Mouse (Mus musculus) intestine, embryonic 16.5 days (tissue): Measurements from ENCODE around the gene Nfia. TPM values are rescaled to one million over a fixed set of nuclear protein-coding genes. Genes with fewer than 3 reads are reported as not detected.

Experiments used
- ATAC-seq: fragments of 200-750 bp; cut with Nextera tagmentation; 2 replicates; pipeline ENCODE4 v1.8.0; 2017; ENCODE audit warnings: moderate TSS enrichment, moderate library complexity
- H3K27ac ChIP-seq: fragments of 300-500 bp; sonication (generic); 2 replicates; pipeline ENCODE4 v1.5.1; 2014; ENCODE audit warnings: mild to moderate bottlenecking, low read length
- H3K27me3 ChIP-seq: fragments of 300-500 bp; sonication (generic); replicated peaks from 2 replicates; pipeline ENCODE4 v1.6.1; 2014; ENCODE audit warnings: low read length, control low read depth, mixed read lengths; ENCODE audit not compliant: control insufficient read depth, insufficient read depth
- H3K36me3 ChIP-seq: fragments of 300-500 bp; sonication (generic); 2 replicates; pipeline ENCODE4 v1.6.1; 2014; ENCODE audit warnings: low read length, control low read depth; ENCODE audit not compliant: control insufficient read depth, insufficient read depth
- H3K4me1 ChIP-seq: fragments of 300-500 bp; sonication (generic); 2 replicates; pipeline ENCODE4 v1.6.1; 2014; ENCODE audit warnings: low read length, control low read depth, mixed read lengths; ENCODE audit not compliant: control insufficient read depth, insufficient read depth
- H3K4me2 ChIP-seq: fragments of 300-500 bp; sonication (generic); 2 replicates; pipeline ENCODE4 v1.6.1; 2014; ENCODE audit warnings: low read depth, low read length, control low read depth
- H3K4me3 ChIP-seq: fragments of 300-500 bp; sonication (generic); 2 replicates; pipeline ENCODE4 v1.5.1; 2014; ENCODE audit warnings: mild to moderate bottlenecking, low read length
- H3K9ac ChIP-seq: fragments of 300-500 bp; sonication (generic); 2 replicates; pipeline ENCODE4 v1.6.1; 2014; ENCODE audit warnings: low read depth, low read length
- H3K9me3 ChIP-seq: fragments of 300-500 bp; sonication (generic); 2 replicates; pipeline ENCODE4 v1.6.1; 2016; ENCODE audit warnings: low read length, control low read depth; ENCODE audit not compliant: control insufficient read depth
- WGBS: fragments of 180-500 bp; shearing (Covaris S2); extraction: QIAGEN DNeasy Blood & Tissue Kit; methylation state at CpG from one replicate; pipeline ENCODE4 v1.1.7; 2014; 5-methylcytosine and 5-hydroxymethylcytosine counted together
- polyA plus RNA-seq: library from polyadenylated mRNA; unstranded; fragments of >200 nt; fragmentation: Nextera tagmentation; extraction: Ambion mirVana; gene quantifications from 2 replicates; pipeline ENCODE4 v1.2.1, GENCODE M21; 2015

Nfia gene
- polyA plus RNA-seq, 1 experiment from 2014 or later, result 24.0 TPM

DNA sequence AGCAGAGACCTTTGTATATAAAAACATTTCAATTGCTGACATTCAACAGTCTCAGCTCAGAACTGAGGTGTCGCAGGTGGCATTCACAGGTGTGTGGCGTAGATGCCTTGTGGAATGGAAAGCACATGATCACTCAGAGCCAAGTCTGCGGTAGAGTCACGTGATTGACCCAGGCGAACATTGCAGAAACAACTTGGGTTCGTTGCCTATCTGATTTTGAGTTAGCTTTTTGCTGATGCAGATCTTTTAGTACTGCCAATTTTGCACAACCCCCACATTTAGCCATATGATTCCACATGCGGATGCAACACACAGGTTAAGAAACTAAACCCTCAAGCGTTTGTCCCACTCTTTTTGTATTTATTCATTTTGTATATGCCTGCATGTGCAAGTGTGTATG is 272.1 kb downstream of the Nfia start:
- no peak for ATAC-seq
- Histone ChIP-seq H3K9me3 (no peaks in the 10 kb centered on the region), H3K4me3 (no peak overlapping the region), H3K4me1 (no peaks in the 10 kb centered on the region), H3K9ac (no peak overlapping the region), H3K27ac (no peak overlapping the region), H3K36me3 (no peaks in the 10 kb centered on the region), H3K27me3 (no peaks in the 10 kb centered on the region), H3K4me2 (no peak overlapping the region)
- WGBS, result 87% methylated on average over 8 of the region's 8 CpGs

DNA sequence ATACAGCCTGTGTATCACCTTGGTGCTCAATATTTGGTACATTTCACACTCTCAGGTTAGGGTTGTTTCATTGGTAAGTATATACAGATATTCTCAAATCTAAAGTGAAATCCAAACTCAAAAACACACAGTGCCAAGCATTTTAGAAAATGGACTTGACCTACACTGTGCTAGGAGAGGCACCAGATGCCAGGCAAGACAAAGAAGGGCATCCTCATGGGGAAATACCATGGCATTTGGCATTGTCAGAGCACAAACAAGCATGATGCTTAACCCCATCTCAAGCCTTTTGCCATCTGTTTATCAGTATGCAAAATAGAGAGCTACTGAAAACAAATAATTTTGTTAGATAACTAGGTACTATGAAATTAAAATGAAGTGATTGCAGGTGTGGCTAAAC is 274.8 kb downstream of the Nfia start:
- ATAC-seq, result no peak

DNA sequence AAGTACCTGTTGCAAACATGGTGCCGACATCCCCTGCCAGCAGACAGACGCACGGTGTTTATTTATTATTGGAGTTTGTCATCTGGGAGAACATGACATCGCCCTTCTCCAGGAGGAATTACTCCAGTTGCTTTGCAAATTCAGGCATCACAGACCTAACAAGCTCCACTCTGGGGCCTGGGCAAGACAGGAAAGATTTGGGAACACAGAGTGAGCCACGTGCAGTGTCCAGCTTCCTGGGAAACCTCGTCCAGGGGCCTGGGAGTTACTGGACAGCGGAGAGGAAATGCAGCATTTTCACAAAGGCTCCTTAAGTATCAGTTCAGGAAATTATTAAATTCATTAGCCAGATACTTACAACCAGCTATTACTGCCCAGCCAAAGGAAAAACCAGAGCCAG is 277.1 kb downstream of the Nfia start:
- Histone ChIP-seq H3K4me1 (no peaks in the 10 kb centered on the region), H3K4me3 (no peak overlapping the region), H3K27ac (no peak overlapping the region), H3K9ac (no peak overlapping the region), H3K4me2 (no peak overlapping the region), H3K9me3 (no peaks in the 10 kb centered on the region), H3K27me3 (no peaks in the 10 kb centered on the region), H3K36me3 (no peaks in the 10 kb centered on the region)
- 47% methylated on average over 7 of the region's 7 CpGs for WGBS
- no peak for ATAC-seq

More for the DNA sequence above, 274.8 kb downstream of the Nfia start:
- Histone ChIP-seq H3K36me3 (no peaks in the 10 kb centered on the region), H3K9me3 (no peaks in the 10 kb centered on the region), H3K27me3 (no peaks in the 10 kb centered on the region), H3K4me3 (no peak overlapping the region), H3K4me1 (no peaks in the 10 kb centered on the region), H3K4me2 (no peak overlapping the region), H3K9ac (no peak overlapping the region), H3K27ac (no peak overlapping the region)

GRCm38 (mm10) chr4:98050003-98050620 is 277.6 kb downstream of the Nfia start:
- H3K9me3 ChIP-seq, result no peaks in the 10 kb centered on the region
- H3K4me3 ChIP-seq, result no peak overlapping the region
- WGBS, result 60% methylated on average over 8 of the region's 8 CpGs
- no peak overlapping the region for H3K4me2 ChIP-seq
- H3K27me3 ChIP-seq, result no peaks in the 10 kb centered on the region
- H3K4me1 ChIP-seq, result no peaks in the 10 kb centered on the region
- H3K9ac ChIP-seq, result no peak overlapping the region
- no peak overlapping the region for H3K27ac ChIP-seq
- ATAC-seq, result no peak
- no peaks in the 10 kb centered on the region for H3K36me3 ChIP-seq

- Histone ChIP-seq H3K9ac (no peak overlapping the region), H3K27ac (no peak overlapping the region), H3K4me1 (no peaks in the 10 kb centered on the region), H3K27me3 (no peaks in the 10 kb centered on the region), H3K4me3 (no peak overlapping the region), H3K36me3 (no peaks in the 10 kb centered on the region), H3K9me3 (no peaks in the 10 kb centered on the region), H3K4me2 (no peak overlapping the region)
- WGBS, result 29% methylated on average over 10 of the region's 10 CpGs
- ATAC-seq, result no peak
Measured at GRCm38 (mm10) chr4:98050781-98051180, 278.2 kb downstream of the Nfia start.

GRCm38 (mm10) chr4:98051326-98051725 is 278.8 kb downstream of the Nfia start:
- 61% methylated on average over 3 of the region's 3 CpGs for WGBS
- Histone ChIP-seq H3K9ac (no peak overlapping the region), H3K4me1 (no peaks in the 10 kb centered on the region), H3K27ac (no peak overlapping the region), H3K4me2 (no peak overlapping the region), H3K36me3 (no peaks in the 10 kb centered on the region), H3K9me3 (no peaks in the 10 kb centered on the region), H3K4me3 (no peak overlapping the region), H3K27me3 (no peaks in the 10 kb centered on the region)
- ATAC-seq, result no peak

DNA sequence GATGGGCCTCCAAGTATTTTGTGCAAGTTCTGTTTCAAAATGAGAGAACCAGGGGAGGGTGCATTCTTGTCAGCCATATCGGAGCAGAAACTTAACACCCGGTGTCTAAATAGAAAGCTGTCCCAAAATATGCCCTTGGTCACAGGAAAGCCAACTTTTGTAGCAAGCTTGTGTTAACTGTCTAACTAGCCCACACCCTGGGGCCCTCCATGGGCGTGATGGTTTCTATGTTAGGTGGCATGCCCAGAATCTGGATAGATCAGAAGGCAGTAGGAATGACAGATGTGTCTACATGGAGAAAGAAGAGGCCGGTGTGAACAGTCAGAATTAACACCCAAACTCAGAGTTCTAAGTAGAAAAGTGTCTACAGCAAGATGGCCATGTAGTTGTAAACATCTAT is 282.5 kb downstream of the Nfia start:
- Histone ChIP-seq H3K4me3 (no peak overlapping the region), H3K36me3 (no peaks in the 10 kb centered on the region), H3K27ac (no peak overlapping the region), H3K4me1 (no peaks in the 10 kb centered on the region), H3K9me3 (no peaks in the 10 kb centered on the region), H3K9ac (no peak overlapping the region), H3K4me2 (no peak overlapping the region), H3K27me3 (no peaks in the 10 kb centered on the region)
- ATAC-seq, result no peak
- 90% methylated on average over 4 of the region's 4 CpGs for WGBS

DNA sequence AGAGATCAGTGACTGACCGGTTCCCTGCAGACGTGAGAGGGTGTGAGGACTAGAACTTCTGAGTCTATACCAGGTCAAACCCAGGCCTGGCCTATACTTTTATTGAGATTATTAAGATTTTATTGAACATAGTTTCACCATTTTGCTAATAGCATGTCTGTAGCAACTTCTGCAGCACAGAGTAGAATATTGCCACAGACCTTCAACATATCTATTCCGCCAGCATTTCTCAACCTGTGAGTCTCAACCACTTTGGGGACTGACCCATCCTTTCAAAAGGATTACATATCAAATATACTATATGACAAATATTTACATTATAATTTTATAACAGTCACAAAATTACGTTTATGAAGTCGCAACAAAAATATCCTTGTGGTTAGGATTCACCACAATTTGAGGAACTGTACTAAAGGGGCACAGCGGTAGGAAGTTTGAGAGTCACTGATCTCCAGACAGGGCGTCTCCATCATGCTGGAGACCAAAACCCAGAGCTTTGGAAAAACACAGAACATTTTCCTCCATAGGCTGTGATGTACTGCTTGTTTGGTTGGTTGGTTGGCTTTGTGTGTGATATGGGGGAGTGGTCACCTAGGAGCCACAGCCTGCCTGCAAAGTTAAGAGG is 284.0 kb downstream of the Nfia start:
- no peak overlapping the region for H3K9ac ChIP-seq
- H3K9me3 ChIP-seq, result no peaks in the 10 kb centered on the region
- no peak overlapping the region for H3K4me3 ChIP-seq
- H3K36me3 ChIP-seq, result no peaks in the 10 kb centered on the region
- WGBS, result 86% methylated on average over 7 of the region's 7 CpGs
- H3K27ac ChIP-seq, result no peak overlapping the region
- H3K4me2 ChIP-seq, result no peak overlapping the region
- no peaks in the 10 kb centered on the region for H3K27me3 ChIP-seq
- ATAC-seq, result no peak
- H3K4me1 ChIP-seq, result no peaks in the 10 kb centered on the region

GRCm38 (mm10) chr4:98057246-98057645 is 284.7 kb downstream of the Nfia start:
- Histone ChIP-seq H3K27ac (no peak overlapping the region), H3K9ac (no peak overlapping the region), H3K4me3 (no peak overlapping the region), H3K9me3 (no peaks in the 10 kb centered on the region), H3K27me3 (no peaks in the 10 kb centered on the region), H3K4me1 (no peaks in the 10 kb centered on the region), H3K36me3 (no peaks in the 10 kb centered on the region), H3K4me2 (no peak overlapping the region)
- no peak for ATAC-seq
- 82% methylated on average over 12 of the region's 12 CpGs for WGBS

GRCm38 (mm10) chr4:98057721-98058120 is 285.2 kb downstream of the Nfia start:
- Histone ChIP-seq H3K36me3 (no peaks in the 10 kb centered on the region), H3K9me3 (no peaks in the 10 kb centered on the region), H3K9ac (no peak overlapping the region), H3K4me3 (no peak overlapping the region), H3K27ac (no peak overlapping the region), H3K27me3 (no peaks in the 10 kb centered on the region), H3K4me2 (no peak overlapping the region), H3K4me1 (no peaks in the 10 kb centered on the region)
- ATAC-seq, result no peak
- 74% methylated on average over 4 of the region's 4 CpGs for WGBS
